Mouse (Mus musculus): Measurements from ENCODE around the gene Slc39a7.
"Not testable (repeated sequence)": the region's sequence is repeated elsewhere in the genome, so short reads cannot be mapped to it uniquely, and the experiment has no call there.

Gene Slc39a7

DNA sequence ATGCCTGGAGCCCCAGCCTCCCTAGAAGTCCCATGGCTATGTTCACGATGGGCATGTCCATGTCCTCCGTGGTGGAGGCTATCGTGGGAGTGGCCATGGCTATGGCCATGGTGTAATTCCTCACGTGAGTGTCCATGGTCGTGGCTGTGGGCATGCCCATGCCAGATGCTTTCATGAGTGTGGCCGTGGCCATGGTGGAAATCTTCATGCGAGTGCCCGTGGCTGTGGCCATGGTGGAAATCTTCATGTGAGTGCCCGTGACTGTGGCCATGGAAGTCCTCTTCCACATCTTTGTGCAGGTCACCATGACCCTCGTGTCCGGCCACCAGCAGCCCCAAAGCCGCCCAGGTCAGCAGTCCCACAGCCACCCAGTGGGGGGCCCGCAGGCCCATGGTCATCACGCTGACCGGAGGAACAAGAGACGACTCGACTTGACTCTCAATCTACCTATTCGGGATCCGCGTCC is 588 bp downstream of the Slc39a7 start:
- no peak for DNase-seq (ENCODE audit: low spot score in 2 of 2)

DNA sequence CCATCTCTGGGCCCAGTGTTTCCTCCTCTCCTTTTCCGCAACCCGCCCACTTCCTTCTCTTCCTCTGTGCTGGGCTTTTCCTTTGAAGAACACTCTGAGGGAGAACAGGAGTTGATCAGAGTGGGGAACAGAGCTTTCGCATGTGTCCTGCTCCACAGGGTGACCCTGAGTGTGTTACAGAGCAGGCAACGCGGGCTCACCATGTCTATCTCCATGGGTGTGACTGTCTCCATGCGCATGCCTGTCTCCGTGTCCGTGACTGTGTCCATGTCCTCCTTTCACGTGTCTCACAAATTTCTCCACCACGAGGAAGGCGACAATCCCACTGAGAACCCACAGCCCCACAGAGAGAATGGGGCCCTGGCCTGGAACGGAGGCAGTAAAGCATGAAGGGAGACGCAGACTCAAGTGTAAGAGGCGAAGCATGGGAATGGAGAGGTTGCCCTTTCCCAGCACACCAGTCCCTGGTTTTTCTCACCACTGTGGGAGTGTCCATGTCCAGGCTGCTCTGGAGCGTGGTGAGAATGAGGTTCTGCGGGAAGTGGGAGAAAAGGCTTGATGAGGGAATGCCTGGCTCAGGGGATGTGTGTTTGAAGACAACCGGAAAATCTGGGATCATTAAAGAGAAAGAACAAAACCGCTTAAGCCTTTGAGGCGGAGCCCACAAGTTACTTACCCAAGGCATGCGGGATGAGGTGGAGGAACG is 1.4 kb downstream of the Slc39a7 start:
- peak in 1 of 2 experiments; percentile 62 for DNase-seq (ENCODE audit: low spot score in 2 of 2)

DNA sequence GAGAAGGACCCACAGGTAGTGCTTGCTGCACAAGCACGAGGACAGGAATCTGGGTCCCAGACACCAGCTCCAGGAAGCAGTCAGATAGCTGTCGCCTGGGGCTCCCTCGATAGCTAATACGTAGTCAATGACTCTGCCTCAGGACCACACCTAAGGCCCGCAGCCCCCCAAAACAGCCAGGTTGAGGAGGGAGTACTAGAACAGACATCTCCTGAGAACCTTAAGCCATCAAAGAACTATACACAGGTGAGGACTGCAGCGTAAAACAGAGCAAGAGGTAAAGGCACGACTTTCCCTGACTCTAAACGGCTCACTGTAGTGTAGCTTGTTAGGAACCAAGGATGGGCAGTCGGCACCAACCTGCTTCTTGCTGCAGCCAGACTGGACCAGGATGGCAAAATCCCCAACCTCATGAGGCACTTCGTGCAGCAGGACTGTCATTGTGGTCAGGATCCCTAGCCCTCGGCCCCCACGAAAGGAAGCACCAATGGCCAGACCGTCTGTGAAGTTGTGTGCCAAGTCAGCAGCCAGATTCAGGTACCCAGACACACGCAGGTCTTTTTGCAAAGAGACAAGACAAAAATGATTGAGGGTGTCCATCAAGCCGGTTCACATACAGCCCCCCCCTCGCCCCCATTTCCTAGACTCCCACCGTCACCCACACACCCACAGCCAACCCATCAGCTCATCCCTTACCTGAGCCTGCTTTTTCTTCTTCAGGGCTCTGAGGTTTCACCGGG is 2.2 kb downstream of the Slc39a7 start:
- DNase-seq (ENCODE audit: low spot score in 2 of 2): no peak

DNA sequence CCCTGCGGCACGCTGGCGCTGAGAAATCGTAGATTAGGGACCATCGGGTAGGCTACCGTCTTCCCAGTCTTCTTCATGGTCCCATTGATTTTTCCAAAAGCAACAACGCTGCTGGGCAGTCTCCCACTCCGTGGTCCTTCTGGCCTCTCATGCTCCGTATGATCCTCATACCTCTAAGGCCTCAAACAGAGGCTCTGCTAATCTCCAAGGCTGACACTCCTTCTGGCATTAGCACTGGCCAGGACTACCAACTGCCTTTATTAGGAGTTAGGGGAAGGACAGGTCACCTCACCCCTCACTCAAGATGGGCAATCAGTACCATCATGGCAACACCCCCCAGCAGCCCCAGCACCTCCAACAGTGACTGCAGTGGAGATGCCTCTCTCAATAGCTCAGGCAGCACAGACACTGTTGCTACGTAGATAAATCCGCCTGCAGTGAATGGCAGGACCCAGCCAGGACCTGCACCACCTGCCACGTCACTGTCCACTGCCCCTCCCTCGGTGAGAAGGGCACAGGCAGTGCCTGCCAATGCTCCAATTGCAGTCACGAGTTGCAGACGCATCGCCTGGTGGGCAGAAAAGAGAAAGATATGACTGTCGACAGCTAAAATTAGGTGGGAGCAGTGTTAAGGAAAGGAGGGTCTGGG is 2.9 kb downstream of the Slc39a7 start:
- DNase-seq (ENCODE audit: low spot score in 2 of 2): peak in 1 of 2 experiments; percentile 63

DNA sequence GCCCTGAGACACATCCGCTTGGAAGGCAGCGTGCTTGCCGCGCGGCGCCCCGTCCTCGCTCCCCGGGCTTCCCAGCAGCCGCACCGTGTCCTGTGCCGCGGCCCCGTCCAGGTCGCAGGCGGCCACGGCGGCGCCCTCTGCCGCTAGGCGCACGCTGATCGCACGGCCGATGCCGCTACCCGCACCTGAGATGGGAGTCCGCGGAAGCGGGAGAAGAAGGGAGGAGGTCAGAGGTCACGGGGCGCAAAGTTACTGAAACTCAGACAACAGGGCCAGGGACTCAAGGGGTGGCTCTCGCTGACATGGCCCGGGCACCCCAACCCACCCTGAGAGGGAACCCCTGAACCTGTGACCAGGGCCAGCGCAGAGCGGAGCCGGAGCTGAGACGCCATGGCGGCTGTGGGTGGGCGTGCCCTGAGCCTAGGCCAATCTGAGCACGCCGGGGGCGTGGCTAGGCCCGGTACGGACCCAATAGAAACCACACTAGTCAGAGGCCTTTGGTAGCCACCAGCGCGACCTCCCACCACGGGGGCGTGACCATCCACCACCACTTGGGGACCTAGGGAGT is 3.7 kb downstream of the Slc39a7 start, which contains the start of gene H2-Ke6:
TSS of gene H2-Ke6 (minus strand) at position 405 of the 568 bp plus-strand sequence.
- peak; percentile 92 to 94 for DNase-seq (ENCODE audit: low spot score in 2 of 2)

DNA sequence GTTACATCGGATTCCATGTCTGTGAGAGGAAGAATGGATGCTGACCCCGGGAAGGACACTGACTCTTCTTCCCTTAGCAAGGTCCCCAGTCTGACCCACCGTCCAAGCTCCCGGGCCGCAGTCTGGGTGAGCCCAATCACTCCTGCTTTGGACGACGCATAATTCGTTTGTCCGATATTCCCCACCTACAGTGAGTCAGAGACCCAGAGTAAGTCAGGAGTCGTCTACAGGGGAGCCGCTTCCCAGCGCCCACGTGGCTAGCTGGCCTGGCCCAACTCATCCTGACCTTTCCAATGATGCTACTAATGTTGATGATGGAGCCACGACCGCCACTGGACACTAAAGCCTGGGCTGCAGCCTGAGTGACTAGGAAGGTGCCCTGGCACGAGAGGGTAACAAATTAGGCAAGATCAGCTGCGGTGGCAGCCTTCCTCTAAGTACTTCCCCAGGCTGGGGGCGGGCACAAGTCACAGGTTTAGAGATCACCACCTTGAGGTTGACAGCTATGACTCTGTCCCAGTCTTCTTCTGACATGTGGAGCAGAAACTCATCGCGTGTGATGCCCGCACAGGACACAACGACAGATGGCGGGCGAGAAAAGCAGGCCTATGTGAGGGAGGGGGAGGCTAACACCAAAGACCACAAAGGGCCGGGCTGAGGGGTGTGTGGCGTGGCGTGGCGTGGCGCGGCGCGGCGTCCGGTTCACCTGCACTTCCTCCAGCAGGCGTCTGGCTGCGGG is 4.4 kb downstream of the Slc39a7 start:
- DNase-seq (ENCODE audit: low spot score in 2 of 2): peak; percentile 66 to 79

DNA sequence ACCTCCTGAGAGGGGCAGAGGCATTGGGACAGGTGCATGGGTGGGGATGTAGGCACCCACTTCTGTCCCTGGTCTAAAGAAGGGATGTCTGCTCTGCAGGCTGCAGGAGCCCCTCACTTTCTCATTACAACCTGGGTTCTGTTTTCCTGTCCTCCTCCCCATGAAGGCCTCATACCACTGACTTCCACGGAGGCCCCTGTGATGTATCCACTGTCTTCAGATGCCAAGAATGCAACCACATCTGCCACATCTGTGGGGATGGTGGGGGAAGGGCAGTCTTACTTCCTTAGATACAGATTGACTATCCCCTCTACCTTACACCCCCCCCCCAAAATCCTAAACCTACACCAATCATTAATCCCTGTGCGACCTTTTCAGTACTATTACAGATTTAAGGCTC is 5.3 kb downstream of the Slc39a7 start:
- peak in 1 of 2 experiments; percentile 62 for DNase-seq (ENCODE audit: low spot score in 2 of 2)

DNA sequence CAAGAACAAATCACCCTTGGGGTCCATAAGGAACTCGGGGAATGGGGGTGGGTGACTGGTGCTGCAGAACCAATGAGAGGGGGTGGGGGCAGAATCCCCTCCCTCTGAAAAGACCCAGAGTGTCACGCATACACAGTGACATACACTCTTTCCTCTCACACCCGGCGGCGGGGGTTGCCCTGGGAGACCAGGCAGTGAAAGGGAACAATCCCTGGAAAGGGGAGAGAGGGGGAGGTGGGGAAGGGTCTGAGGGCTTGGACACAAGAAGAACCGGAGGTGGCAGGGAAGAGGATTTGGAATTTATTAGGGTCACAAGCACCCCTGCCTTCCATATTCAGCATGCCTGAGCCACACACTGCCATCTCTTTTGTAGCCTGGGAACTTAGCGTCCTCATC is 5.7 kb downstream of the Slc39a7 start:
- DNase-seq (ENCODE audit: low spot score in 2 of 2): peak in 1 of 2 experiments; percentile 62

DNA sequence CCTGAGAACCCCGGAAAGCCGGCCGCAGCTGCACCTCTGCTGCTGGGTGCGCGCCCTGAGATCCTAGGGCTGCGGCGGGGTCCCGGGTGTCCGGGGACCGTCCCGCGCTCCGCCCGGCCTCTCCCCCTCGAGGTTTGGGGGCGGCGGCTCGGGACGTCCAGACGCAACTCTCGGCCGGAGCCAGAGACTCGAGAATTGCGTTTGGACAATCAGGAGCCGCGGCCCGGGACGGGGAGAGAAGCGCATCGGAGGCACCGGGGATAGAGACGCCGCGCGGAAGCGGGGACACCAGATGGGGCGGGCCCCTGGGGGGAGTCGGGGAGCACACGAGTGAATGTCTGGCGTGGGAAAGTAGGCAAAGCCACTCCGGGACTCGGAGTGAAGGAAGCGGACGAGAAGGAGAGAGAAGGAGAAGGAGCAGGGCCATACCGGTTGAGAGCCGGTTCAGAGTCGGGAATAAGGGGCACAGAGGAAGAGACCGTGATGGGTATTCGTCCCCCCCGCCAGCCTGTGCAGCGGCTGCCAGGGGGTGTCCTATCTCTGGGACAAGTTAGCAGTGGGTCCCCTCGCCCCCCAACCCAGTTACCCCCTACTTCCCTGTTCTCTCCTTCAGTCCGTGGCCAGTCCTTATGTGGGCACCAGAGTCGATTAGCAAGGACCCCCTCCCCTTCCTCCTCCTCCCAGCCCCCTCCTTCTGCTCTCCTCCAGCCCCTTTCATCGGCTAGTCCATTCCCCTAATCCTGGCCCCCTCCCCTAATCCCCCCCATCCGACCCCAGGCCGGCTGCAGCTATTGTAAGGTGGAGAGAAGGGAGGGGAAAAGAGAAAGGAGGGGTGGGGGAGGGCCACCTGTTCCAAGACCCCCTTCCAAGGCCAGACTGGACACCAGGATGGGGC is 6.4 kb downstream of the Slc39a7 start:
- no peak for DNase-seq (ENCODE audit: low spot score in 2 of 2)

DNA sequence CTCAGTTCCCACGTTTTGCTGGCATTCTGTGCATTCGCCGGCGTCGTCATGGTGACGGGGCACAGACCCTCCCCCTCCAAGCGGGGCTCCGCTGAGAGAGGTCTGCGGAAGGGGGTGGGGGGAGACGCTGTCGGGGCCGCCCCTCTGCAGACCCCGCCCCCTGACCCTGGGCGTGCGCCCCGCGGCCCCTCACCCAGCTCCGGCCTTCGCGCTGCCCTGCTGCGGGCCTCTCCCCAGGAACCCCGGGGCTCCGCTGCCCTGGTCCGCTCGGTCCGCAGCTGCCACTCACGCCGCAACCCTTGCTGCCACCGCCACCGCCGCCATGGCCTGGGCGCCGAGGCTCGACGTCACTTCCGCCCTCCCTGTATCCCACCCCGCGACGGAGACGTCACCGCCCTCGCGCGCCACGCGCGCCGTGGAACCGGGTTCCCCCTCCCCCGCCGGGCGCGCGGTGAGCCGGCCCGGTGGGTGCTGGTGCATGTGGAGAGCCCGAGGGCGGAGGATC is 7.1 kb downstream of the Slc39a7 start, which contains the start of gene Ring1:
TSS of gene Ring1 (minus strand) at position 364 of the 505 bp plus-strand sequence.
- peak; percentile 81 to 92 for DNase-seq (ENCODE audit: low spot score in 2 of 2)

DNA sequence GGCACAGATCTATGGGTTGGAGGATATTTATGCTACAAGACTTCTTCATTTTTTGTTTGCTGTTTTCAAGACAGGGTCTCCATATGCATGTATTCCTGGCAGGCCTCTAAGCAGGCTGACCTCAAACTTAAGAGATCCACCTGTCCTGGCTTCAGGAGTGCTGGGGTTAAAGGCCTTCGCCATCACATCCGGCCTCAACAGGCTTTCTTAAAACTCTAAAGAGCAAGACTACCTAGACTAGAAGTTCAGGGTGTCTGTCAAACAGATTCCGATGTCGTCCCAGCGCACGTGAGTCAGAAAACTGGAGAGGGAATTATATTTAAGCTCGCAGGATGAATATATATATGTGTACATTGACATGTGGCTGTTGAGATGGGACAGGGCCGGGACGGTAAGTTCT is 7.8 kb downstream of the Slc39a7 start:
- DNase-seq (ENCODE audit: low spot score in 2 of 2): no peak

DNA sequence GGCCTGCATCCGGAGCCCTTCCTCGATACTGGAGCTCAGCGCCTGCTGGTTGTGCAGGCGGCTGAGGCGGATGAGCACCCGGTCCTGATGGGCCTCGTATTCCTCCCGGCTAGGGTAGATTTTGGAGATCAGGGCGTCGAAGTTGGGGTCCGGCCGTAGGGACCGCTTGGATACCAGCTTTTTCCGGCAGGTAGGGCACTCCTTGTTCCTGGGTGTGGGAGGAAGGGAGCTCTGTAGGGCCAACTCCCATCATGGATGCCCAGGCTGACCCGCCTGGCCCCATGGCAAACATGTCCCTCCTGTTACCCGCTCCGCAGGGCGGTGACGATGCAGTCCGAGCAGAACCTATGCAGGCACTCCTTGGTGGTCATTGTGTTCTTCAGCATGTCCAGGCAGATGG is 8.5 kb downstream of the Slc39a7 start:
- DNase-seq (ENCODE audit: low spot score in 2 of 2): no peak

DNA sequence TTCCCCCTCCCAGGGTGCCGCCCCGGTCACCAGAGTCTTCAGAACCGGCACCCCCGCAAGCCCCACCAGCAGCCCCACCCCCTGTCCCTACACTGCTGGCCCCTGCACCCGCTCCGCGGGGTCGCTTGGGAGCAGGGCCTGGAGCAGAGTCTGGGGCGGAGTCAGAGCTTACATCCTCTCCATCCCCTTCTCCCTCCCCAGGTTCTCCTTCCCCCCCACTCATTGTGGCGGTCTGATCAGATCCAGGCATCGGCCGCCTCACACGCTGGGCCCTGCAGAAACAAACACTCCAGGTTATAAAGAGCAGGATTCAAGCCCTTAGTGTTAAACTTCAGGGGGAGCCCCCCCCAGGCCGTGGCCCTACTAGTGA is 9.1 kb downstream of the Slc39a7 start:
- no peak for DNase-seq (ENCODE audit: low spot score in 2 of 2)

DNA sequence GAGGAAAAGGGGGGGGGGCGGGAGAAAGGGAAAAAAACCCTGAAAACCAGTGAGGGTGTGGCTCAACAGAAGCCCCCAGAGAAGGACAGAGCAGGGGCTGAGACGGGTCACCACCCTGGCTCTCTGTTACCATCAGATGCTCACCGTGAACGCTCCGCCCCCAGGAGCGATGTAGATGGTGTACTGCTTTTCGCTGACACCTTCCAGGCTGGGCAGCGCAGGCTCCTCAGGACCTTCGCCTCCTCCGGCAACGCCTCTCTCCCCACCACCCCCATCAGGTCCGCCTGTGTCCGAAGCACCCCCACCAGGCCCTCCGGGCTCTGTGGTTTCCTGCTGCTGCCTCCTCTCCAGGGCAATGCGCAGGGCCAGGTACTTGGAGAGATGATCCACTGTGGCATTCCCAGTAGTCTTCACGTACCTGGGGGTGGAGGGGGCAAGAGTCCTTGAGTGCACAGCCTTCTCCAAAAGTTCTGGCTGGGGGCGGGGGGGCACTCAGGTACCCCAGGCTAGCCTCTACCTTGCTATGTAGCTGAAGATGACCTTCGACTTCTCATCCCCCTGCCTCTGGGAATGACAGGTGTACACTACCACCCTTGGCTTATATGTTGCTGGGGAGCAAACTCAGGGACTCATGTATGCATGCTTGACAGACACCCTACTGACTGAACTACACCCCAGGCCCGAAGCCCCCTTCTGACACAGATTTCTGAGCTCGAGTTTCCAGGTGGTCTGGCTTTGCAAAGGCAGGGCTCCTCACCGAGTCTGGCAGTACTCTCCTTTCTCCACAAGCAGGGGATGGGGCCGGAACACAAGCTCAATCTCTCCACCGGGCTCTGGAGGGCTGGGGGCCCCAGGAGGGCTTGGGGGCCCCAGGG is 9.7 kb downstream of the Slc39a7 start:
- no peak for DNase-seq (ENCODE audit: low spot score in 2 of 2)

DNA sequence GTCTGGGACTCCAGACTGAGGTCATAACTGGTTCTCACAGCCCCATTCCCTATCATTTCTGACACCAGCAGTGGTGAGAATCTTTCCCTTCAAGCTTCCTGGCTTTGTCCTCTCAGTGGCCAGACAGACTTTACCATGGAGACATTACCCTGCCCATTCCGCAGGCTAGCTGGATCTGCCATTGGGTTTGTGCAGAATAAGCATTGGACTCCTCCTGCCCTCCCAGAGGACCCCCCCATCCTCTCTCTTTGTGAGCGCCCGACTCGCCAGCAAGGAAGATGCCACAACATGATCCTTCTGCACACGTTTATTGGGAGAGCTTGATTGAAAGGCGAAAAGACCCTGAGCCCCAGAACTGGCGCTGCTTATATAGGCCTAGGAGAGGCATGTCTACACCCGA is 18.0 kb downstream of the Slc39a7 start:
- DNase-seq (ENCODE audit: low spot score in 2 of 2): no peak

DNA sequence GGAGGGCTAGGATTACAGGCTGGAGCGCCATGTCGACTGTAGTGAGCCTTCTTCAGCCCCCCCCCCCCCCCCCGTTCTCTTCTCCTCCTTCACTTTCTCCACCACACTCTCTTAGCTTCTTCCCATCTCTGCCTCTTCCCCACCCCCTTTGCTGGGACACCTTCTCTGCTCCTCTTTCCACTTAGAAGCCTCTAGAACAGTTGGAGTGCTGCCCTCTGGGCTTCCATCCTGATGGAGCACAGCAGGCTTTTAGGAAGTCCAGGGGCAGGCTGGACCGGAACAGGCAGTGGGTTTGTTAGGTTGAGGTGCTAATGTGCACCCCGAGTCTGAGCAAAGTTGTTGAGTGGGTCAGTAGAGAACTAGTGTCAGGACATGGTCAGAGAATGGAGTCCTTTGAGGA is 21.3 kb downstream of the Slc39a7 start:
- DNase-seq (ENCODE audit: low spot score in 2 of 2): no peak

DNA sequence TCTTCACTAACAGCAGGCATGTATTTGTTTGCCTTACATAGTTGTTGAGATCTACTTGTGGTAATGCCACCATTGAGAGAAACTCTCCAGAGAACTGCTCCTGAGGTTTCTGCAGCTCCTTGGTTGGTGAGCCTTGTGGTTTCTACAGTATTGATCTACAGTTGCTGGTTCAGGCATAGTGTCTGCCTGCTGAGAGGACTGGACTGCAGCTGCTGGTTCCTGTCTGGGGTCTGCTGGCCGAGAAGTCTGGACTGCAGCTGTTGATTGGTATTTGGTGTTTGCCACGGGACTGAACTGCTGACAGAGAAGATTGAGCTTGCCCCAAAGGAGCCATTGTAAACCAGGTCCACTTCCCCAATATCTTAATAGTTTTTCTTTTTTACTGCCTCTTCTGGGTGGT is 24.9 kb downstream of the Slc39a7 start:
- no peak for DNase-seq (ENCODE audit: low spot score in 2 of 2)

DNA sequence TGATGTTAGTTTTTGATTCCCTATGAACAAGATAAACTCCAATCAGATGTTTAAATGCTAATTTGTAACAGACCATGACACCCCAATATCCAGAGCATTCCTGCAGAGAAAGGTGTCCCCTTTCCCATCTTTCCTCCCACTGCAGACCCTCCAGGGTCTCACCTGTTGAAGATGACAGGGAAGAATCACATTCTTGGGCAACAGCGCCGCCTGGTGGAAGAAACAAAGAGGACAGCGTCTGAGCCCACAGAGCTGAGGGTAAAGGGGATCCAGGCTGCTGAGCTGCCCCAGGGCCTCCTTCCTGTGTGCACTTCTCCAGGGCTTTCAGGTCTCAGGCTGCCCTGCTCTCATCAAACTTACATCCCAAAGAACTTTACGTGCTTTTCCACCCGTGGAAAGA is 28.1 kb downstream of the Slc39a7 start:
- DNase-seq (ENCODE audit: low spot score in 2 of 2): peak in 1 of 2 experiments; percentile 80

DNA sequence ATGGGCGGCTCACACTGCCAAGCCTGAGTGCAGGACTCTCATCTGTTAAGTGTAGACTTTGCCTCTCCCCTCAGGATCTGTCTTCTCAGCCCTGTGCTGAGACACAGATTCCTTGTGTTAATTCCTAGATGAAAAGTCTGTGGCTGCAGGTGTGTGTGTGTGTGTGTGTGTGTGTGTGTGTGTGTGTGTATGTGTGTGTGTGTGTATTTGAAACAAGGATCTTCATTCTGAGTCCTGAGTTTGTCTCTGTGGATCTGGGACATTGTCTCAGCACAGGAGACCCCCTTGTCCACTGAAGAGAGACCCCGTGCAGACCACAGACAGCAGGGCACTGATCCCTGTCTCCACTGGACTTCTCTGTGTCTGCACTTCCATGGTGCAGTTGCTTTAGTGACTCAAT is 30.7 kb downstream of the Slc39a7 start:
- DNase-seq (ENCODE audit: low spot score in 2 of 2): not testable (repeated sequence)
